Mouse (Mus musculus) intestine, embryonic 16.5 days (tissue): Measurements from ENCODE around the gene Hes7. TPM values are rescaled to one million over a fixed set of nuclear protein-coding genes. Genes with fewer than 3 reads are reported as not detected.

Experiments used
- ATAC-seq: fragments of 200-750 bp; cut with Nextera tagmentation; 2 replicates; pipeline ENCODE4 v1.8.0; 2017; ENCODE audit warnings: moderate TSS enrichment, moderate library complexity
- H3K27ac ChIP-seq: fragments of 300-500 bp; sonication (generic); 2 replicates; pipeline ENCODE4 v1.5.1; 2014; ENCODE audit warnings: mild to moderate bottlenecking, low read length
- H3K27me3 ChIP-seq: fragments of 300-500 bp; sonication (generic); replicated peaks from 2 replicates; pipeline ENCODE4 v1.6.1; 2014; ENCODE audit warnings: low read length, control low read depth, mixed read lengths; ENCODE audit not compliant: control insufficient read depth, insufficient read depth
- H3K36me3 ChIP-seq: fragments of 300-500 bp; sonication (generic); 2 replicates; pipeline ENCODE4 v1.6.1; 2014; ENCODE audit warnings: low read length, control low read depth; ENCODE audit not compliant: control insufficient read depth, insufficient read depth
- H3K4me1 ChIP-seq: fragments of 300-500 bp; sonication (generic); 2 replicates; pipeline ENCODE4 v1.6.1; 2014; ENCODE audit warnings: low read length, control low read depth, mixed read lengths; ENCODE audit not compliant: control insufficient read depth, insufficient read depth
- H3K4me2 ChIP-seq: fragments of 300-500 bp; sonication (generic); 2 replicates; pipeline ENCODE4 v1.6.1; 2014; ENCODE audit warnings: low read depth, low read length, control low read depth
- H3K4me3 ChIP-seq: fragments of 300-500 bp; sonication (generic); 2 replicates; pipeline ENCODE4 v1.5.1; 2014; ENCODE audit warnings: mild to moderate bottlenecking, low read length
- H3K9ac ChIP-seq: fragments of 300-500 bp; sonication (generic); 2 replicates; pipeline ENCODE4 v1.6.1; 2014; ENCODE audit warnings: low read depth, low read length
- H3K9me3 ChIP-seq: fragments of 300-500 bp; sonication (generic); 2 replicates; pipeline ENCODE4 v1.6.1; 2016; ENCODE audit warnings: low read length, control low read depth; ENCODE audit not compliant: control insufficient read depth
- WGBS: fragments of 180-500 bp; shearing (Covaris S2); extraction: QIAGEN DNeasy Blood & Tissue Kit; methylation state at CpG from one replicate; pipeline ENCODE4 v1.1.7; 2014; 5-methylcytosine and 5-hydroxymethylcytosine counted together
- polyA plus RNA-seq: library from polyadenylated mRNA; unstranded; fragments of >200 nt; fragmentation: Nextera tagmentation; extraction: Ambion mirVana; gene quantifications from 2 replicates; pipeline ENCODE4 v1.2.1, GENCODE M21; 2015

The Hes7 gene
- polyA plus RNA-seq, 1 experiment from 2014 or later: 0.33 TPM

- Histone ChIP-seq H3K27ac (peak overlapping the region; percentile 94; the same call in 1 of the 2 replicates), H3K9ac (peak overlapping the region; percentile 82), H3K4me3 (peak overlapping the region; percentile 79), H3K4me1 (peaks cover 33% of the 10 kb centered on the region), H3K36me3 (no peaks in the 10 kb centered on the region), H3K4me2 (peak overlapping the region; percentile 69), H3K27me3 (no peaks in the 10 kb centered on the region), H3K9me3 (no peaks in the 10 kb centered on the region)
- WGBS: under 1% methylated on average over 33 of the region's 33 CpGs
- no peak for ATAC-seq
Measured at GRCm38 (mm10) chr11:69121001-69121740, 967 bp downstream of the Hes7 start.

GRCm38 (mm10) chr11:69121741-69122335 is 1.6 kb downstream of the Hes7 start:
- Histone ChIP-seq H3K36me3 (no peaks in the 10 kb centered on the region), H3K4me3 (peak overlapping the region; percentile 79), H3K4me1 (peaks cover 36% of the 10 kb centered on the region), H3K9ac (peak overlapping the region; percentile 82), H3K27ac (peak overlapping the region; percentile 94), H3K27me3 (no peaks in the 10 kb centered on the region), H3K9me3 (no peaks in the 10 kb centered on the region), H3K4me2 (peak overlapping the region; percentile 69)
- under 1% methylated on average over 32 of the region's 32 CpGs for WGBS
- no peak for ATAC-seq

DNA sequence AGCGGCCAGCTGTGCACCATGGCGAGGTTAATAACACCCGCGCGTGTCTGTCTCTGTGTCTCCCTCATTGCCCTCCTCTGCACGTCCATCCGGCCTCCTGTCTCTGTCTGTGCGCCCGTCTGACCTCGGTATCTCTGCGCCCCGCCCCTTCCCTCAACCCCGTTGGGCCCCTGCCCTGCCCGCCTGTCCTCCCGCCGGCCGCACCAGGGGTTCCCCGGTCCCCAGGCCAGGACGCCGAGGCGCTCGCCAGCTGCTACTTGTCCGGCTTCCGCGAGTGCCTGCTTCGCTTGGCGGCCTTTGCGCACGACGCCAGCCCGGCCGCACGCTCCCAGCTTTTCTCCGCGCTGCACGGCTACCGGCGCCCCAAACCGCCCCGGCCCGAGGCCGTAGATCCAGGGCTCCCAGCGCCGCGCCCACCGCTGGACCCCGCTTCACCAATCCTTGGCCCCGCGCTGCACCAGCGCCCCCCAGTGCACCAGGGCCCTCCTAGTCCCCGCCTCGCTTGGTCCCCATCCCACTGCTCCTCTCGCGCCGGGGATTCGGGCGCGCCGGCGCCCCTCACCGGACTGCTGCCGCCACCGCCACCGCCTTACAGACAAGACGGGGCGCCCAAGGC is 2.2 kb downstream of the Hes7 start, which contains the start of gene 9130213A22Rik:
Gene 9130213A22Rik (minus strand): TSS at position 254 of the 616 bp plus-strand sequence.
- H3K36me3 ChIP-seq: no peaks in the 10 kb centered on the region
- WGBS: under 1% methylated on average over 62 of the region's 66 CpGs

DNA sequence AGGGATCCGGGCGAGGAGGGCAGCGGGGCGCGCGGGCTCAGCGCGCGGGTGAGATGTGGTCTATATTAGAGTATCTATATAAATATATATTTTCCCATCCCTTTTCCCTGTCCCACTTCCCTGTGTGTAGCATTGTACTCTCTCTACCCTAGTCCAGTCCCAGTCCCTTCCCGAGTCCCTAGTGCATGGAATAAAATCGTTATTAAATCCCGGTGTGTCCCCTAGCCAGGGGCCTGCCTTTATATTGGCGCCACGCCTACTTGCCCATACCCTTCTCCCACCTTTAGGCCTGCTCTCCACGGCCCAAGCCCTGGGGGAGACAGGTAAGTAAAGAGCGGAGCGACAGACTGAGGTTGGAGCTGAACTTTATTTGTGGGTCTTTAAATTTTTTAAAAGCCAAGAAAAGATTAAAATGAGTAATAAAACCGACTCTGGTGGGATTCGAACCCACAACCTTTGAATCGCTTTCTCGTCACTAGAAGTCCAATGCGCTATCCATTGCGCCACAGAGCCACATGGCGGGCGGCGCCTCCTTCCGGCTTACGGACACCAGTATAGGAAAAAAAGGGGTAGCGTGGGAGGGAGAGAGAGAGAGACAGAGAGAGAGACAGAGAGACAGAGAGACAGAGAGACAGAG is 3.0 kb downstream of the Hes7 start:
- Histone ChIP-seq H3K27me3 (no peaks in the 10 kb centered on the region), H3K9me3 (no peaks in the 10 kb centered on the region), H3K4me3 (peak overlapping the region; percentile 79), H3K4me1 (peaks cover 30% of the 10 kb centered on the region), H3K27ac (peak overlapping the region; percentile 94), H3K36me3 (no peaks in the 10 kb centered on the region), H3K9ac (peak overlapping the region; percentile 82), H3K4me2 (peak overlapping the region; percentile 69)
- 3% methylated on average over 29 of the region's 29 CpGs for WGBS
- ATAC-seq: peak; percentile 2; the same call in 1 of the 2 replicates

More for the DNA sequence above, 2.2 kb downstream of the Hes7 start, which contains the start of gene 9130213A22Rik:
- Histone ChIP-seq H3K4me1 (peaks cover 31% of the 10 kb centered on the region), H3K27me3 (no peaks in the 10 kb centered on the region), H3K27ac (peak within 1 kb of the TSS; percentile 94), H3K4me2 (peak within 1 kb of the TSS; percentile 69), H3K4me3 (peak within 1 kb of the TSS; percentile 79), H3K9me3 (no peaks in the 10 kb centered on the region), H3K9ac (peak within 1 kb of the TSS; percentile 82)
- ATAC-seq: peak; percentile 51

DNA sequence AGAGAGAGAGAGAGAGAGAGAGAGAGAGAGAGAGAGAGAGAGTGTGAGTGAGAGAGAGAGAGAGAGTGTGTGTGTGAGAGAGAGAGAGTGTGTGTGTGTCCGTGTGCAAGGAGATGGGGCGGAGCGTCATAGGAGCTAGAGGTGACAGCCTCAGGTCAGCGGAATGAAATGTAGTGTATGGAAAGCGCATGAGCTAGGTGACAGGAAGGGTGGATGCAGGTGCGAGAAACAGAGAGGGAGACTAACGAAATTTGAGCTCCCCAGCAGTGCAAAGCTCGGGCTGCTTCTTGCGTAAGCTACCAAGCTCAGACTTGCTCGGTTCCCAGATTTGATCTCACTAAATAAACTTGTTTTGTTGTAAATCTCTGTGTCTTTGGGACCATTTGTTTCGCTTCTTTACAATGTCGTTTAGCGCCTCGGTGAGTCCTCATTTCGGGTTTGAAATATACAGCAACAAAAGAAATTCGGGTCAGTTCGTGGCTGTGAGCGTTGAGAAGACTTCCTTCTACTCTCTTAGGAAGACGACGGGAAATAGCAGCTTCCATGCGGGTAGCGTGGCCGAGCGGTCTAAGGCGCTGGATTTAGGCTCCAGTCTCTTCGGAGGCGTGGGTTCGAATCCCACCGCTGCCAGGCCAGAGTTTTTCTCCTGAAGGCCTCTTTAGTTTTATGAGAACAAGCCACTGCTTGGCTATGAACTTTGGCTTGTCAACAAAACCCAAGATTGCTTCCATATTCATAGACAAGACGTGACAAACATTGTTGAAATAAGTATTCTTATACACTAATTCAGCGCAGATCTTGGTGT is 3.7 kb downstream of the Hes7 start:
- ATAC-seq: peak; percentile 71
- H3K4me2 ChIP-seq: peak overlapping the region; percentile 69
- WGBS: under 1% methylated on average over 31 of the region's 31 CpGs

DNA sequence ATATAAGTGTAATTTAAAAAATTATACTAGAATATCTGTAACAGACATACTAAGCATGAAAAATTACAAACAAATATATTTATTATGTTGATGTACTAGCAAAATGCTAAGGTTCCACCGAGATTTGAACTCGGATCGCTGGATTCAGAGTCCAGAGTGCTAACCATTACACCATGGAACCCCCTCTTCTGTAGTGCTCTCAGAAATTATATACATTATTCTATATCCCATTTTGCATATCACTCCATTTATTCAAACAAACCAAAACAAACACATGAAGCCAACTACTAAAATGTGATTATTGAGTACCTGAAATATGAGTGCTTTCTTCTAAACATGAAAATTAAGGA is 4.3 kb downstream of the Hes7 start:
- H3K27ac ChIP-seq: no peak overlapping the region
- peak; percentile 47 for ATAC-seq
- 0% methylated on average over 3 of the region's 3 CpGs for WGBS

More for the DNA sequence above, 3.7 kb downstream of the Hes7 start:
- peak overlapping the region; percentile 89 for H3K27ac ChIP-seq
- H3K4me1 ChIP-seq: peaks cover 29% of the 10 kb centered on the region
- no peaks in the 10 kb centered on the region for H3K9me3 ChIP-seq
- H3K4me3 ChIP-seq: peak overlapping the region; percentile 79
- H3K9ac ChIP-seq: peak overlapping the region; percentile 82
- H3K27me3 ChIP-seq: no peaks in the 10 kb centered on the region
- no peaks in the 10 kb centered on the region for H3K36me3 ChIP-seq

GRCm38 (mm10) chr11:69125041-69125851 is 5.0 kb downstream of the Hes7 start:
- H3K27me3 ChIP-seq: no peaks in the 10 kb centered on the region
- peak overlapping the region; percentile 68 for H3K9ac ChIP-seq
- ATAC-seq: peak; percentile 49
- H3K36me3 ChIP-seq: no peaks in the 10 kb centered on the region
- H3K27ac ChIP-seq: peak overlapping the region; percentile 62
- H3K4me1 ChIP-seq: peaks cover 17% of the 10 kb centered on the region
- H3K4me2 ChIP-seq: peak overlapping the region; percentile 76
- under 1% methylated on average over 24 of the region's 24 CpGs for WGBS
- H3K4me3 ChIP-seq: peak overlapping the region; percentile 58
- H3K9me3 ChIP-seq: no peaks in the 10 kb centered on the region

More for the DNA sequence above, 4.3 kb downstream of the Hes7 start:
- H3K4me2 ChIP-seq: no peak overlapping the region
- H3K27me3 ChIP-seq: no peaks in the 10 kb centered on the region
- H3K36me3 ChIP-seq: no peaks in the 10 kb centered on the region
- no peak overlapping the region; the same call in 1 of the 2 replicates for H3K4me3 ChIP-seq
- peaks cover 23% of the 10 kb centered on the region for H3K4me1 ChIP-seq
- no peaks in the 10 kb centered on the region for H3K9me3 ChIP-seq
- H3K9ac ChIP-seq: no peak overlapping the region

- Histone ChIP-seq H3K9ac (peak within 1 kb of the TSS; percentile 68), H3K4me1 (peaks cover 13% of the 10 kb centered on the region), H3K36me3 (no peaks in the 10 kb centered on the region), H3K4me3 (peak within 1 kb of the TSS; percentile 58), H3K27me3 (no peaks in the 10 kb centered on the region), H3K27ac (peak within 1 kb of the TSS; percentile 62), H3K9me3 (no peaks in the 10 kb centered on the region), H3K4me2 (peak within 1 kb of the TSS; percentile 76)
- WGBS: 0% methylated on average over 3 of the region's 3 CpGs
- ATAC-seq: no peak
Measured at GRCm38 (mm10) chr11:69125852-69125918, 5.5 kb downstream of the Hes7 start, which contains the start of gene Aloxe3. Gene Aloxe3, plus strand, starts transcription at chr11:69125896.
